Mouse (Mus musculus): Measurements from ENCODE around the gene Tom1.

The Tom1 gene

GRCm38 (mm10) chr8:75033511-75034243 lies at the start of gene Tom1:
Tom1 (plus strand) TSS chr8:75033705.
- DNase-seq (ENCODE audit: low read depth in 2 of 2, low spot score in 2 of 2), result peak; percentile 97 to 98

DNA sequence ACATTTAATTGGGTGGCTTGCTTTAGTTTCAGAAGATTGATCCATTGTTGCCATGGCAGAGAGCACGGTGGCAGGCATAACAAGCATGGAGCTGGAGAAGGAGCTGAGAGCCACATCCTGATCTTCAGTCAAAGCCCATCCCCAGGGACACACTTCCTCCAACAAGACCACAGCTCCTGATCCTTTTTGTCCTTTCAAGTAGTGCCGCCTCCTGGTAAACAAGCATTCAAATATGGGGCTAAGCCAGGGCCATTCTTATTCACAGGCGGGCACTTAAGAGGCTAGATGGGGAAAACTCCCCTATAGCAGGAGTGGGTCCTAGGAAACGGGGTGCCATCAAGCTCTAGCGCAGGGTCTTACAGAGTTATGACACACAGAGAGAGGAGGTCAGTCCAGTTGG lies 46.1 kb upstream of the Tom1 start:
- DNase-seq (ENCODE audit: low read depth in 2 of 2, low spot score in 2 of 2), result no peak

GRCm38 (mm10) chr8:74990021-74990420 lies 43.5 kb upstream of the Tom1 start:
- DNase-seq (ENCODE audit: low read depth in 2 of 2, low spot score in 2 of 2), result no peak

GRCm38 (mm10) chr8:74993081-74993474 lies 40.4 kb upstream of the Tom1 start, which contains the start of gene Hmgxb4:
Hmgxb4 (plus strand) TSS chr8:74993356.
- no peak for DNase-seq (ENCODE audit: low read depth in 2 of 2, low spot score in 2 of 2)

DNA sequence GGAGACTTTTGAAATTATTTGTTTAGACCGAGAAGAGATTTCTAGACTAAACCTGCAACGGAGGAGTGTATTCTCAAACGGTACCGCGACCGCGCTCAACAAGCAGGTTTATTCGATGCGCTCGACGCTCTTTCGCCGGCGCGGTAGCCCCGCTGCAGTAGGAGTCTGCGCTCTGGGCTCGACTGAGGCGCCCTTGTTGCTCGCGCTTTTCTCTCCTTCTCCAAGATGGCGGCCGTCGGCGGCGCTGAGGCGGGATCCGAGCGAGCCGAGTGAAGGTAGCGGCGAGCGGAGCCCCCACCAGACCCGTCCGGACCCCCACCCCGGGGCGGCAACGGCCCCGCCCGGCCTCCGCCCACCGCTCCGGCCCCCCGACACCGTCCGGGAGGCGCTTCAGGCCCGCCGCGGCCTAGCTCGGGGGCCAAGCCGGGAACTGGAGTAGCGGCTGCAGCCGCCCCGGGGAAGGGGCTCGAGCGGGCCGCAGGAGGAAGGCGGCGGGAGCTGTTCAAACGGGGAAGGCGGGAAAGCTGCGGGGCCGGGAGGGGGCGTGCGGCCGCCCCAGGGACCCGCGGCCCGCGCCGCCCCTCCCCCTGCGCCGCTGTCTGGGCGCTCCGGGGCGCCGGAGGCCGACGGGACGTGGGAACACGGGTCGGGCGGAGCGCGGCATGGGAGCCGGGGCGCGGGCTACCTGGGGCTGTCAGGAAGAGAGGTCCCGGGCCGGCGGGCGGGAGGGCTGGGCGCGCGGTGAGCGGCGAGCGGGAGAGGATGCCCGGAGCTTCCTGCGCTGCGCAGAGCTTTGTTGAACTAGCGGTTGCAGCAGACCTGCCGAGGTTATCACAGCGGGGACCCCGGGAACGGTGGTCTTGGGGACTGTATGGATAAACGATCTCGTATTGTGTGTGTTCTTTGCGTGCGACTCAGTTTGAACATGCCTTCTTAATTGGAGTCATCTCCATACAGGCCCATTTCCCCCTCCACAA lies 39.7 kb upstream of the Tom1 start:
- peak; percentile 75 to 79 for DNase-seq (ENCODE audit: low read depth in 2 of 2, low spot score in 2 of 2)

- DNase-seq (ENCODE audit: low read depth in 2 of 2, low spot score in 2 of 2), result no peak
These were observed 39.0 kb upstream of the Tom1 start for GRCm38 (mm10) chr8:74994540-74994939.

DNA sequence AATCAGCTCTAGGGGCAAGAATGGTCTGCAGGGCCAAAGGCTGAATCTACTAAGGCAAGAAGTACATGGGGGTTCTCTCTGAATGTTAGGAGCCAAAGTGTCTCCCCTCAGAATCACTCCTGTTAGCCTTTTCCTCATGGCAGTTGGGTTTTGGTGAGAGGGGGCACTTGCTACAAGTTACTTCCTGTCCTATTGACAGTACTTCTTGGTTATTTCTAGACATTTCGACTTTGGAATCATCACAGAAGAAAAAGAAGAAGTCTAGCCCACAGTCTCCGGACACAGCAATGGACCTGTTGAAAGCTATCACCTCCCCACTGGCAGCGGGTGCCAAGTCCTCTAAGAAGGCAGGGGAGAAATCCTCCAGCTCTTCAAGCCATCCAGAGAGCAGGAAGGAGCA lies 33.1 kb upstream of the Tom1 start:
- no peak for DNase-seq (ENCODE audit: low read depth in 2 of 2, low spot score in 2 of 2)

- DNase-seq (ENCODE audit: low read depth in 2 of 2, low spot score in 2 of 2), result no peak
These were observed 24.7 kb upstream of the Tom1 start for GRCm38 (mm10) chr8:75008826-75009225.

DNA sequence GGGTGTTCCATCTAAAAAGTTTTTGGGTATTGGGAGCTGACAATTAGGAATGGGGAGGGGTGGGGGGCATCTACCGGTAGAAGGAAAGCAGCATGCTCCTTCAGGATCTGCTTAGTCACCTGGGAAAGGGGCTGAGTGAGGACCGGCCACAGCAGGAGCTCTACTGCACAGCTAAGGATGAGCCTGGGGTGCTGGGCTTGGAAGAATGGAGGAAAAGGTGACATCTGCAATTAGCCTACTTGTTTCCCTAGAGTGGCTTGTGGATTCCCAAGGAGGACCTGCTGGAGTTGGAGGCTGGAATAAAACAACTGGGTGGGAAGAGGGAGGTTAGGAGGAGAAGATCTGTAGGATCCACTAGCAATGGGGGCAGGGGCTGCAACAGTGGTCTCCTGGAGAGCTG lies 19.9 kb upstream of the Tom1 start:
- DNase-seq (ENCODE audit: low read depth in 2 of 2, low spot score in 2 of 2), result no peak

GRCm38 (mm10) chr8:75013964-75014363 lies 19.5 kb upstream of the Tom1 start:
- no peak for DNase-seq (ENCODE audit: low read depth in 2 of 2, low spot score in 2 of 2)

- DNase-seq (ENCODE audit: low read depth in 2 of 2, low spot score in 2 of 2), result no peak
These were observed 17.5 kb upstream of the Tom1 start for GRCm38 (mm10) chr8:75015981-75016380.

- DNase-seq (ENCODE audit: low read depth in 2 of 2, low spot score in 2 of 2), result no peak
These were observed 17.1 kb upstream of the Tom1 start for GRCm38 (mm10) chr8:75016422-75016821.

DNA sequence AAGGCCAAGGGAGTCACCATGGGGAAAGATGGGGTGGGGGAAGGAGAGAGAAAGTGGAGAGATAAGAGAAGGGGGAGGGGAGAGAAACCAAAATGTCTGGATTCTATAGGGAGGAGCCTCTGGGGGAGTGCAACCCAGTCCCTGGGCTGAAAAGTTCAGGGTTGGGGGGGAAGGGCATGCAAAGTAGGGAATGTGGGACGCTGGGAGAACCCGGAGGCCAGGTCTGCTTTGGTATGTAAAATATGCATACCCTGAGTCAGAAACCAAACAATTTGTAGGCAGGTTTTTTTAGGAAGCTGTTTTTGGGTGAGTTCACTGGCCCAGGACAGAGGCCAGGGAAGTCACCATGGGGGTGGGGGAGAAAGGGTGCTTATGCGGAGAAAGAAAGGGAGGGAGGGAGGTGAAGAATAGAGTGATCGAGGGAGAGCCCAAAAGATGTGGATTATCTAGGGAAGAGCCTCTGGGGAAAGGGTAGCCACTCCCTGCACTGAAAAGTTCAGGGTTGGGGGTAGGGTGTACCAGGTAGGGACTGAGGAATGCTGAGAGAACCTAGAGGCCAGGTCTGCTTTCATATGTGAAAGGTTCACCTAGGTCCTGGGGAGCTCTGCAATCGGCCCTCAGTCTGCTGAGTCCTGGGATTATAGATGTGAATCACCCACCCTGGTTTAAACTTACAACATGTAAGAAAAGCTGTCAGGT lies 15.1 kb upstream of the Tom1 start:
- no peak for DNase-seq (ENCODE audit: low read depth in 2 of 2, low spot score in 2 of 2)

DNA sequence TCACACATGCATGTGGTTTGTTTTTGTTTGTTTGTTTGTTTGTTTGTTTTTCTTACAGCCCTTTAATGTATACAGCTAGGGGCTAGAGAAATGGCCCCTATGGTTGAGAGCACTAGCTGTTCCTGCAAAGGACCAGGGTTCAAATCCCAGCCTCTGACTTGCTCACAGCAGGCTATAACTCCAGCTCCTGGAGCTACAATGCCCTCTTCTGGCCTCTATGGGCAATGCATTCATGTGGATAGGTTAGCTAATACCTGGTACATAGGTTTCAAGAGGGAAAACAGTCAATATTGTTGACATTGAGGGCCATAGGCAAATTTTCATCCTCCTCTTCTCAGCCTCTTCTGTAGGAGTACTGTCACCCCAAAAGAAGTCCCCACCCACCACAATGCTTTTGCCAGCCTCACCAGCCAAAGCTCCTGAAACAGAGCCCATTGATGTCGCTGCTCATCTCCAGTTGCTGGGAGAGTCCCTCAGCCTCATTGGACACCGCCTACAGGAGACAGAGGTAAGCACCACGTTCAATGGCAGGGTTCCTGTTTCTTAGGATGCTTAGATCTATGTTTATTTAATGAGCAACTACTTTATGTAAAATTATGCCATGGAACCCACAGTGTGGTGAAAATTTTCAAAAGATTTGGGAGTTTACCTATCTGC lies 9.7 kb upstream of the Tom1 start:
- DNase-seq (ENCODE audit: low read depth in 2 of 2, low spot score in 2 of 2), result peak in 1 of 2 experiments; percentile 6

- DNase-seq (ENCODE audit: low read depth in 2 of 2, low spot score in 2 of 2), result no peak
These were observed 7.7 kb upstream of the Tom1 start for GRCm38 (mm10) chr8:75025809-75026208.

- DNase-seq (ENCODE audit: low read depth in 2 of 2, low spot score in 2 of 2), result no peak
These were observed 3.0 kb upstream of the Tom1 start for GRCm38 (mm10) chr8:75030453-75031024.

- no peak for DNase-seq (ENCODE audit: low read depth in 2 of 2, low spot score in 2 of 2)
These were observed 544 bp upstream of the Tom1 start for GRCm38 (mm10) chr8:75032961-75033360.

- DNase-seq (ENCODE audit: low read depth in 2 of 2, low spot score in 2 of 2), result no peak
These were observed 780 bp downstream of the Tom1 start for GRCm38 (mm10) chr8:75034285-75034684.

- no peak for DNase-seq (ENCODE audit: low read depth in 2 of 2, low spot score in 2 of 2)
These were observed 2.1 kb downstream of the Tom1 start for GRCm38 (mm10) chr8:75035640-75036039.

GRCm38 (mm10) chr8:75038497-75038896 lies 5.0 kb downstream of the Tom1 start:
- no peak for DNase-seq (ENCODE audit: low read depth in 2 of 2, low spot score in 2 of 2)

- DNase-seq (ENCODE audit: low read depth in 2 of 2, low spot score in 2 of 2), result no peak
These were observed 6.2 kb downstream of the Tom1 start for GRCm38 (mm10) chr8:75039754-75040153.
